Mouse (Mus musculus) heart, embryonic 15.5 days (tissue): Measurements from ENCODE around the gene D5Ertd577e. TPM values are rescaled to one million over a fixed set of nuclear protein-coding genes. Genes with fewer than 3 reads are reported as not detected.
"Not testable (repeated sequence)": the region's sequence is repeated elsewhere in the genome, so short reads cannot be mapped to it uniquely, and the experiment has no call there.

Source experiments
- ATAC-seq: fragments of 200-750 bp; cut with Nextera tagmentation; replicated peaks from 2 replicates; pipeline ENCODE4 v1.8.0; 2017; ENCODE audit warnings: low read depth, moderate TSS enrichment; ENCODE audit not compliant: insufficient number of reproducible peaks, insufficient read depth, low FRiP score
- H3K27ac ChIP-seq: fragments of 300-500 bp; sonication (generic); 2 replicates; pipeline ENCODE4 v1.5.1; 2015; ENCODE audit warnings: mild to moderate bottlenecking, inconsistent platforms
- H3K27me3 ChIP-seq: fragments of 300-500 bp; sonication (generic); 2 replicates; pipeline ENCODE4 v1.6.1; 2015; ENCODE audit warnings: inconsistent platforms
- H3K36me3 ChIP-seq: fragments of 300-500 bp; sonication (generic); 2 replicates; pipeline ENCODE4 v1.6.1; 2015; ENCODE audit warnings: mild to moderate bottlenecking, inconsistent platforms
- H3K4me1 ChIP-seq: fragments of 300-500 bp; sonication (generic); replicated peaks from 2 replicates; pipeline ENCODE4 v1.6.1; 2015; ENCODE audit warnings: inconsistent platforms
- H3K4me2 ChIP-seq: fragments of 300-500 bp; sonication (generic); 2 replicates; pipeline ENCODE4 v1.6.1; 2015; ENCODE audit warnings: inconsistent platforms, mild to moderate bottlenecking, moderate library complexity
- H3K4me3 ChIP-seq: fragments of 300-500 bp; sonication (generic); 2 replicates; pipeline ENCODE4 v1.5.1; 2015; ENCODE audit warnings: mild to moderate bottlenecking, inconsistent platforms
- H3K9ac ChIP-seq: fragments of 300-500 bp; sonication (generic); 2 replicates; pipeline ENCODE4 v1.6.1; 2015; ENCODE audit warnings: mild to moderate bottlenecking, inconsistent platforms
- H3K9me3 ChIP-seq: fragments of 300-500 bp; sonication (generic); replicated peaks from 2 replicates; pipeline ENCODE4 v1.6.1; 2016; ENCODE audit warnings: inconsistent platforms
- WGBS: fragments of 180-500 bp; shearing (Covaris S2); methylation state at CpG from one replicate; pipeline ENCODE4 v1.1.7; 2015; ENCODE audit warnings: mixed read lengths; 5-methylcytosine and 5-hydroxymethylcytosine counted together
- polyA plus RNA-seq: library from polyadenylated mRNA; unstranded; fragments of >200 nt; fragmentation: Nextera tagmentation; extraction: Ambion mirVana; gene quantifications from 2 replicates; pipeline ENCODE4 v1.2.1, GENCODE M21; 2015

The D5Ertd577e gene
- not detected in 2 replicates for polyA plus RNA-seq

- not testable (repeated sequence) for ATAC-seq, H3K9me3 ChIP-seq, H3K27me3 ChIP-seq, H3K4me1 ChIP-seq, H3K4me2 ChIP-seq, H3K9ac ChIP-seq, H3K27ac ChIP-seq, H3K4me3 ChIP-seq, H3K36me3 ChIP-seq
- WGBS: 19% methylated on average over 1 of the region's 1 CpGs
Observed at GRCm38 (mm10) chr5:95456506-95456905, at the start of gene D5Ertd577e. Gene D5Ertd577e (plus strand): TSS chr5:95456806.

- H3K9ac ChIP-seq, H3K9me3 ChIP-seq, H3K27ac ChIP-seq, H3K27me3 ChIP-seq, H3K4me3 ChIP-seq, H3K4me1 ChIP-seq, H3K36me3 ChIP-seq, ATAC-seq, H3K4me2 ChIP-seq: not testable (repeated sequence)
Observed at GRCm38 (mm10) chr5:95510458-95510857, 53.9 kb downstream of the D5Ertd577e start, which contains the start of gene Gm3286. Gene Gm3286 (plus strand): TSS chr5:95510758.

Other genes with a start within 250 kb of the D5Ertd577e start
- gene Gm10424, start 184.0 kb upstream of the D5Ertd577e start, polyA plus RNA-seq: not detected in 2 replicates
- gene Gm3259, start 150.9 kb upstream of the D5Ertd577e start, polyA plus RNA-seq: not detected in 2 replicates
- not detected in 2 replicates for gene Gm3286, start 54.0 kb downstream of the D5Ertd577e start, polyA plus RNA-seq
- gene Gm7971, start 138.1 kb downstream of the D5Ertd577e start, polyA plus RNA-seq: not detected in 2 replicates